Mouse (Mus musculus): ENCODE data around the gene Unc93a2.
"Not testable (repeated sequence)": the region's sequence is repeated elsewhere in the genome, so short reads cannot be mapped to it uniquely, and the experiment has no call there.

DNA sequence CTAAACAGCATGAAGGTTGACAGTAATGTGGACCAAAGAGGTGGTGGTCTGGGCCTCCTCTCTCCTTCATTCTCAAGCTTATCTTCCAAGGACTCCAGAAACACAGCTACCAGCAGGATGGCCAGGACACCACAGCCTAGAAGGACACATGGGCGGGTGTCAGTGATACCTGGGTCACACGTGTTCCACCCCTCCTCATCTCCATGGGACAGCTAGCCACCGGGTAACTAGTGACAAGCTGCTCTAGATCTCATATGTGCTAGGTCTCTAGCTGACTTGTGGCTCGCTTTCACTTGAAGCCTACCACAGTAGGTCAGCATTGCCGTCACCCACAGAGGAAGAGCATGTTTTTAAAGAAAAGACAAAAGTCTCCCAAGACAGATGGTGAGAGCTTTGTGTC, 13.4 kb downstream of the Unc93a2 start, which contains the start of gene Gm49630:
- not testable (repeated sequence) for TF ChIP-seq CTCF, EP300 (IDR thresholded peaks at IDR 0.05; ENCODE audit: low read depth)

Measured in heart, postnatal 0 days (tissue).